Mouse (Mus musculus): ENCODE results near the gene 1700025G04Rik. TPM values are rescaled to one million over a fixed set of nuclear protein-coding genes. Genes with fewer than 3 reads are reported as not detected.

Gene 1700025G04Rik
- total and polyA plus RNA-seq, 2 experiments from 2014 or later: 13.0 to 46.1 TPM

GRCm38 (mm10) chr1:152041005-152041404 lies 48.9 kb downstream of the 1700025G04Rik start:
- Histone ChIP-seq H3K4me3 (ENCODE audit: low read depth, low read length) (no peak overlapping the region), H3K4me1 (ENCODE audit: control insufficient read depth, insufficient read depth) (peaks cover 13% of the 10 kb centered on the region; the same call in 1 of the 2 replicates), H3K9me3 (replicated peaks; ENCODE audit: control insufficient read depth, low read length) (no peaks in the 10 kb centered on the region), H3K36me3 (replicated peaks; ENCODE audit: control insufficient read depth, insufficient read depth, low read length) (no peaks in the 10 kb centered on the region), H3K9ac (replicated peaks; ENCODE audit: low read depth, low read length) (no peak overlapping the region), H3K27ac (ENCODE audit: low read depth) (no peak overlapping the region), H3K27me3 (ENCODE audit: control insufficient read depth, insufficient read depth, low read length) (no peaks in the 10 kb centered on the region), H3K4me2 (ENCODE audit: low read depth, low read length) (no peak overlapping the region)
- WGBS: 87% methylated on average over 4 of the region's 4 CpGs
- no peak for TF ChIP-seq CTCF (IDR thresholded peaks at IDR 0.05; ENCODE audit: low read depth)
- TF ChIP-seq EP300 (IDR thresholded peaks at IDR 0.05; ENCODE audit: low read depth): no peak
- ATAC-seq (ENCODE audit: insufficient read depth, low read depth) (no peak), DNase-seq (ENCODE audit: low spot score) (no peak)

DNA sequence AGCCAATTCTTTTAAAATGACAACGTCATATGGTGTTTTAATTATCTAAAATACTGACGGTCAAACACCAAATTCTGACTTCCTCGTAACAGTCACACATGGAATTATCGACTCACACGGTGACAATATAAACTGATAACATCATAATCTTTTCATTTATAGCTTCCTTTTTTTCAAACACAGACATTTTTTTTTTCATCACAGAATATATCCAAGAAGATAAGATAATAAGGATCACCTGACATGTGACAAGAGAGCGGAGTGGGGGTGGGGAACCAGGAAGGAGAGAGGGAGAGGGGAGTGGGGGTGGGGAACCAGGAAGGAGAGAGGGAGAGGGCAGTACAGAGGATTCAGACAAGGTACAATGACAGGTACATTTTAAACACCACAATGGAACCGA lies 49.9 kb downstream of the 1700025G04Rik start:
- Histone ChIP-seq H3K9ac (replicated peaks; ENCODE audit: low read depth, low read length) (no peak overlapping the region), H3K4me1 (ENCODE audit: control insufficient read depth, insufficient read depth) (peaks cover 16% of the 10 kb centered on the region; the same call in 1 of the 2 replicates), H3K4me3 (ENCODE audit: low read depth, low read length) (no peak overlapping the region), H3K9me3 (replicated peaks; ENCODE audit: control insufficient read depth, low read length) (no peaks in the 10 kb centered on the region), H3K27ac (ENCODE audit: low read depth) (no peak overlapping the region), H3K4me2 (ENCODE audit: low read depth, low read length) (no peak overlapping the region), H3K27me3 (ENCODE audit: control insufficient read depth, insufficient read depth, low read length) (no peaks in the 10 kb centered on the region), H3K36me3 (replicated peaks; ENCODE audit: control insufficient read depth, insufficient read depth, low read length) (no peaks in the 10 kb centered on the region)
- ATAC-seq (ENCODE audit: insufficient read depth, low read depth): no peak
- TF ChIP-seq CTCF (IDR thresholded peaks at IDR 0.05; ENCODE audit: low read depth) (no peak), EP300 (IDR thresholded peaks at IDR 0.05; ENCODE audit: low read depth) (no peak)
- DNase-seq (ENCODE audit: low spot score): no peak
- WGBS: 71% methylated on average over 7 of the region's 7 CpGs

GRCm38 (mm10) chr1:152039588-152039987 lies 50.3 kb downstream of the 1700025G04Rik start:
- no peak overlapping the region for H3K4me3 ChIP-seq (ENCODE audit: low read depth, low read length)
- DNase-seq (ENCODE audit: low spot score) (no peak), ATAC-seq (ENCODE audit: insufficient read depth, low read depth) (no peak)
- H3K4me2 ChIP-seq (ENCODE audit: low read depth, low read length): no peak overlapping the region
- no peak overlapping the region for H3K9ac ChIP-seq (replicated peaks; ENCODE audit: low read depth, low read length)
- 54% methylated on average over 8 of the region's 8 CpGs for WGBS
- H3K36me3 ChIP-seq (replicated peaks; ENCODE audit: control insufficient read depth, insufficient read depth, low read length): no peaks in the 10 kb centered on the region
- H3K27me3 ChIP-seq (ENCODE audit: control insufficient read depth, insufficient read depth, low read length): no peaks in the 10 kb centered on the region
- TF ChIP-seq CTCF (IDR thresholded peaks at IDR 0.05; ENCODE audit: low read depth) (no peak), EP300 (IDR thresholded peaks at IDR 0.05; ENCODE audit: low read depth) (no peak)
- no peak overlapping the region for H3K27ac ChIP-seq (ENCODE audit: low read depth)
- H3K9me3 ChIP-seq (replicated peaks; ENCODE audit: control insufficient read depth, low read length): no peaks in the 10 kb centered on the region
- peaks cover 18% of the 10 kb centered on the region; the same call in 1 of the 2 replicates for H3K4me1 ChIP-seq (ENCODE audit: control insufficient read depth, insufficient read depth)

GRCm38 (mm10) chr1:152038086-152038485 lies 51.8 kb downstream of the 1700025G04Rik start:
- Histone ChIP-seq H3K36me3 (replicated peaks; ENCODE audit: control insufficient read depth, insufficient read depth, low read length) (no peaks in the 10 kb centered on the region), H3K4me3 (ENCODE audit: low read depth, low read length) (no peak overlapping the region), H3K4me1 (ENCODE audit: control insufficient read depth, insufficient read depth) (peaks cover 18% of the 10 kb centered on the region; the same call in 1 of the 2 replicates), H3K9ac (replicated peaks; ENCODE audit: low read depth, low read length) (no peak overlapping the region), H3K27me3 (ENCODE audit: control insufficient read depth, insufficient read depth, low read length) (no peaks in the 10 kb centered on the region), H3K4me2 (ENCODE audit: low read depth, low read length) (no peak overlapping the region), H3K27ac (ENCODE audit: low read depth) (no peak overlapping the region), H3K9me3 (replicated peaks; ENCODE audit: control insufficient read depth, low read length) (no peaks in the 10 kb centered on the region)
- no peak for DNase-seq (ENCODE audit: low spot score)
- TF ChIP-seq EP300 (IDR thresholded peaks at IDR 0.05; ENCODE audit: low read depth) (no peak), CTCF (IDR thresholded peaks at IDR 0.05; ENCODE audit: low read depth) (no peak)
- no peak for ATAC-seq (ENCODE audit: insufficient read depth, low read depth)
- 67% methylated on average over 9 of the region's 9 CpGs for WGBS

- Histone ChIP-seq H3K4me1 (ENCODE audit: control insufficient read depth, insufficient read depth) (peaks cover 18% of the 10 kb centered on the region; the same call in 1 of the 2 replicates), H3K27ac (ENCODE audit: low read depth) (no peak overlapping the region), H3K9ac (replicated peaks; ENCODE audit: low read depth, low read length) (no peak overlapping the region), H3K27me3 (ENCODE audit: control insufficient read depth, insufficient read depth, low read length) (no peaks in the 10 kb centered on the region), H3K9me3 (replicated peaks; ENCODE audit: control insufficient read depth, low read length) (peaks cover 3% of the 10 kb centered on the region; the same call in 1 of the 2 replicates), H3K4me3 (ENCODE audit: low read depth, low read length) (no peak overlapping the region), H3K4me2 (ENCODE audit: low read depth, low read length) (no peak overlapping the region), H3K36me3 (replicated peaks; ENCODE audit: control insufficient read depth, insufficient read depth, low read length) (no peaks in the 10 kb centered on the region)
- no peak for DNase-seq (ENCODE audit: low spot score)
- WGBS: 43% methylated on average over 4 of the region's 4 CpGs
- TF ChIP-seq CTCF (IDR thresholded peaks at IDR 0.05; ENCODE audit: low read depth) (no peak), EP300 (IDR thresholded peaks at IDR 0.05; ENCODE audit: low read depth) (no peak)
- no peak for ATAC-seq (ENCODE audit: insufficient read depth, low read depth)
Measured at GRCm38 (mm10) chr1:152037589-152037988, 52.3 kb downstream of the 1700025G04Rik start.

DNA sequence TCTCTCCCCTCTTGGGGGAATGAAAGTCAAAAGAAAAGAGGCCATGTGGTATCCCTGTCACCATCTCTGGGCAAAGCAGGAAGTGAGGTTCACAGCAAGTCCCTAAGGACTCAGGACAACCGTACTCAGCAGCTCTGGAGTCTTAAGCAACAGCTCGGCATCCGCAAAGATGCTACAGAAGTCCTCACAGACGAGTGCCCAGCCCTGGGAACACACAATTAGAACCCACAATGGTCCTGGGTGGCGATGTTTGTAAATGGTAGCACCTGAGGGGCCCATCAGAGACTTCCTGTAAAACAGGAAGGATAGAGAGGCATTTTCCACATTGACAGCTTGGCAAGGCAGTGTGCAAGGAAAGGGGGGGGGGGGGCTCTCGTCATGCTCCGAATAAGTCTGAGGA lies 55.2 kb downstream of the 1700025G04Rik start:
- DNase-seq (ENCODE audit: low spot score) (no peak), ATAC-seq (ENCODE audit: insufficient read depth, low read depth) (no peak)
- Histone ChIP-seq H3K36me3 (replicated peaks; ENCODE audit: control insufficient read depth, insufficient read depth, low read length) (no peaks in the 10 kb centered on the region), H3K4me1 (ENCODE audit: control insufficient read depth, insufficient read depth) (peaks cover 13% of the 10 kb centered on the region; the same call in 1 of the 2 replicates), H3K4me3 (ENCODE audit: low read depth, low read length) (no peak overlapping the region), H3K9me3 (replicated peaks; ENCODE audit: control insufficient read depth, low read length) (peaks cover 4% of the 10 kb centered on the region; the same call in 1 of the 2 replicates), H3K27me3 (ENCODE audit: control insufficient read depth, insufficient read depth, low read length) (no peaks in the 10 kb centered on the region), H3K9ac (replicated peaks; ENCODE audit: low read depth, low read length) (no peak overlapping the region), H3K27ac (ENCODE audit: low read depth) (no peak overlapping the region), H3K4me2 (ENCODE audit: low read depth, low read length) (no peak overlapping the region)
- TF ChIP-seq CTCF (IDR thresholded peaks at IDR 0.05; ENCODE audit: low read depth) (no peak), EP300 (IDR thresholded peaks at IDR 0.05; ENCODE audit: low read depth) (no peak)
- 60% methylated on average over 7 of the region's 7 CpGs for WGBS

All from heart, postnatal 0 days (tissue).